Mouse (Mus musculus) CD4-positive, CD25-positive, alpha-beta regulatory T cell, adult 2 months (primary cell): ENCODE results near the gene Cnpy3.
A peak's percentile ranks its signal among the peaks of the same experiment; 100 is the strongest.
"Not testable (repeated sequence)": the region's sequence is repeated elsewhere in the genome, so short reads cannot be mapped to it uniquely, and the experiment has no call there.

Experiments used
- DNase-seq: peaks from one replicate; pipeline ENCODE4 v3.0.0-alpha.2; 2012; ENCODE audit warnings: low read depth, low spot score

Cnpy3 gene

DNA sequence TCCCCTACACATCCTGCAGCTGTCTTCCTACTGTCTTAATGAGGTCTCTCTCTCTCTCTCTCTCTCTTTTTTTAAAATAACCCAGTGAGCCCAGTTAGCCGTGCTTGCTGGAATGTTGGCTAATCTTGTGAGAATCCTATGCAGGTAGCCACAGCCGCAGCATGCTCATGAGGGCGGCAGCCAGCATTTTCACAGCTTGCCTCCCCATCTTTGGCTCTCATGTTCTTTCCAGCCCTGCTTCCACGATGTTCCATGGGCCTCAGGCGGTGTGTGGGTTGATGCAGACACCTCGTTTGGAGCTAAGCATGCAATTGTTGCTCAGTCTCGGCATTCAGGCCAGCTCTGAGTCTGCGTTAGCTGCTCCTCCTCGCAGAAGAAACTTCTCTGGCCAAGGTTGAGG, 12.9 kb upstream of the Cnpy3 start:
- DNase-seq = not testable (repeated sequence)

DNA sequence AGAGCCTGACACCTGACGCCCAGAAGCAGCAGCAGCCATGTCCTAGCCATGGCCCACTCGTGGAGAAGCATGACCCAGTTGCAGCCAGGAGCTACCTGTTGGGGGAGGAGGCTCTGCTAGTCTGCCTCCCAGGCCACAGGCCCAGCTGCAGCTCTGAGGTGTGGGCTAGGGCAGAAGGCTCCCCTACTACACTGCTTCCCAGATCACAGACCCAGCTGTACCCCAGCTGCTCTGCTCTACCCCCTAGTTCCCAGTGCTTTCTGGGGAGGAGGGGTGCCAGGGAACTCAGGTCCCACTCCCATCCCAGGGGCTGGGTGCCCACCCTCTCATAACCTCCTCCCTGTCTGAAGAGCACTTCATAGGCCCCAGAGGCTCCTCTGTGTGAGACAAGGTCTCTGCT, 11.5 kb upstream of the Cnpy3 start, which contains the start of gene Ptcra:
Gene Ptcra (minus strand): TSS at position 169 of the 400 bp plus-strand sequence.
- no peak for DNase-seq

DNA sequence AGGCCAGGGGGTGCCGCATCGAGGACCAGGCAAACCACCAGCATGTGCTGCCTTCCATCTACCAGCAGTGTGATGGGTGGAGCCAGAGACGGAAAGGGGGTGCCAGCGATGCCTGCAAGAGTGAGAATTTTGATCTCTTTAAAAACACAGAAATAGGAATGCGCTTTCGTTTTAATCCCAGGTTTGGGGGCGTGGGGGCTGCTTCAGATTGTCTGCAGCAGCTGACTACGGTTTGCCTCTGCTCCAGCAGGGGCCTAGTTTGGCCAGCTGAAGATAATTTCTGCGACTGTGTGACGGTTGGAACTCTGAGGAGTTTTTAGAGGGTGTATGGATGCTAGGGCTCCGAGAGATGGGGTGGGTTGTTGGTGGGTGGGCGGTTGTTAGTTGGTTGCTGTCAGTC, 6.7 kb upstream of the Cnpy3 start:
- DNase-seq = no peak

DNA sequence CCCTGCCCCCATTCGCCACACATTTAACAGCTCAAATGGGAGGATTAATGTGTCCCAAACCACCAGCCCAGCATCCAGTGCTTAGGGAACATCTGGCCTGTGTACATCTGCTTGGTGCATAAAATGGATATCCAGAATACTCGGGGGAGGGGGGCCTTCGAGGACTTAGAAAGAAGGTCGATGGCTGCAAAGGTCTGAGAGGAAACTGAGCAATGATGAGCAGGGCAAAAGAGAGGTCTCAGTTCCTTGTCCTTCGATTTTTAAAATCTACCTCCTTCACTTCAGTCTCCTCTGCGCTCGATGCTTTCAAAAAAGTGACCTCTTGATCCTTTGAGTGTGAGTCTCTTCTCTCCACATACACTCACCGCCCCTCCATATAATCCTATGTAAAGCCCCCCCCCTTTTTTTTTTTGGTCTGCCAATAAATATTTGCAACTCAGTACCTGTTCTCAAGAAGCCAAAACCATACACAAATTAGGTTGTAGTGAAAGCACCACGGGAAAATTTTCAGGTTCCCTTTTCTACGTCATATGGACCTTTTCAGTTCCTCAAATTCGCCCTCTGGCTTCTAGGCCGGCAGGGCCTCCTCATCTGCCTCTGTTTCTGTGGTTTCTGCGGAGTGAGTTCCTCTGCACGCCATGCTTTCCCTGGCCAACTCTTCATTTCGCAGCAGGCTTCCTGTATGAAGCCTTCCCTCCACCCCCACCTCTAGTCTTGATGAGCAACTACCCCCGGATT, 789 bp downstream of the Cnpy3 start:
- peak; percentile 12 for DNase-seq

DNA sequence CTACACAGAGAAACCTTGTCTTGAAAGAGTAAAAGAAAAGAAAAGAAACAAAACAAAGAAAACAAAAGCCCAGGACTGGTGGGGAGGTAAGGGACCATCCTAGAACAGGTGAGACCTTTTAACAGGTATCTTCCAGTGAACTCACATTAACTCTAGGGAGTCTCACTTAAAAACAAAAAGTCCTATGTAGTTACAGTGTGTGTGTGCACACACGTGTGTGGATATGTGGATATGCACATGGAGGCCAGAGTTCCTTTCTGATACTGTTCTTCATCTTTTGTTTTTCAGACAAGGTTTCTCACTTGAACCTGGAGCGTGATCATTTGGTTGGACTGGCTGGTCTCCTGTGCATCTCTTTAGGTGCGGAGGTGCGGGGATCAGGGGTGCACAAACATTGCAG, 1.4 kb downstream of the Cnpy3 start:
- no peak for DNase-seq

DNA sequence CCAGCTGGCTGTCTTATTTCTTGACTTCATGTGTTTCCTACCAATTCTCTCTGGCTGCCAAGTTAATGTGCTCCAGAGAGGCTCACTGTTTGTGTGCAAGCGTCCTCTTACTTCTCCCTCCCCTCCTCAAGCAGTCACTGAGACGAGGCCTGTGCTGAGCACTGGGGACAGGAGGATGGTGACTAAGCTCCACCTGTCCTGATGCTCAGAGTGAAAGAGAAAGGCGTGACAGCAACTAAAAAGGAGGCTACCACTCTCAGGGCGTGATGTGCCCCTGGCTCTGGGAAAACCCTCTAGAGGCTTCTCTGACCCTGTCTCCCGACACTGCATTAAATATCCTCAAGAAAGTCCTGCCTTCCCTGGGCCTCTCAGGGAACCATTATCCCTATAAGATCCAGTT, 2.7 kb downstream of the Cnpy3 start:
- no peak for DNase-seq

DNA sequence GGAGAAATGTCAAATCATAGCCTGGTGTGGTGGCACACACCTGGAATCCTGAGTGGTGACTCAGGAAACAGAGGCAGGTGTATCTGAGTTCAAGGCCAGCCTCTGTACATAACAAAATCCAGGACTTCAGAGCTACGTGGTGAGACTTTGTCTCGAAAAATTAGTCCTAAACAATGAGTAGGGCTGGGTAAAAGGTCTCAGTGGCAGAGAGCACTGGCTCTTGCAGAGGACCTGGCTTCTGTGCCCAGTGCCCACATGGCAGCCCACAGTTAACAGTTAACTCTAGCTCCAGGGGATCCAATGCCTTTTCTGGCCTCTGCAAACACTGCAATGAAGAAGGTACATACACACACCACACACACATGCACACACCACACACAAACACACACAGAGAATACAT, 4.2 kb downstream of the Cnpy3 start:
- no peak for DNase-seq

DNA sequence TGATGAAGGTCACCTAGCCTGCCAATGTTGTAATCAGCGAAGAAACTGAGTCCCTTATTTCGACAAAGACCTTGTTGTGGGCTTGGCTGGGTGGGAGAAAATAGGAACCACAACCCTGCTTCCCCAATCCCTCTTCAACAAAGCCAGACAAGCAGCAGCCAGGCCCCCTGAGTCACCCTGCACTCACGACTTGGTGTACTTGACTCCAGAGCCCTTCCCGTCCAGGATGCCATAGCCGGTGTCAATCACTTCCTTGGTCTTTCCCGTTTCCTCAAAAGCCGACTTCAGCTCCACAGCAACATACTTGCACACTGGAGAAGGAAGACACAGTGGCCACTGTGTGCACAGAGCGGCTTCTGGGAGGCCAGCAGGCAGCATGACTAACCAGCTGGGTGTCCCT, 4.8 kb downstream of the Cnpy3 start:
- DNase-seq = no peak

DNA sequence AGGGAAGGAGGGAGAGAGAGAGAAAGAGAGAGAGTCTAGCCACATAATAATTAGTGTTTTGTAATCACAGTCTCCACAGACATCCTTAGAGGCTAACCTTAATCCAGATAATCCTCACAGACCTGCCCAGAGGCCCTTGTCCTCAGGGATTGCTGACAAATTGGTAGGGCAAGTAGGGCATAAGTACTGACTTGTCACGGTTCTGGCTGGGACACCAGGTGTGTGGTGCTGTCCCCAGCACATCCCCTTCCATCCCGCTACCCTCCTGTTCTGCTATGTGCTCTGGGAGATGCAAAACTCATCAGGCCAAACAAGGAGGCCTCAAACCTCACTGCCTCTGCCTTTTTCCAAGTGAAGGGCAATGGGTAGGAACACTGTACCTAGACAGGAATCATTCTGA, 6.5 kb downstream of the Cnpy3 start:
- DNase-seq = no peak

DNA sequence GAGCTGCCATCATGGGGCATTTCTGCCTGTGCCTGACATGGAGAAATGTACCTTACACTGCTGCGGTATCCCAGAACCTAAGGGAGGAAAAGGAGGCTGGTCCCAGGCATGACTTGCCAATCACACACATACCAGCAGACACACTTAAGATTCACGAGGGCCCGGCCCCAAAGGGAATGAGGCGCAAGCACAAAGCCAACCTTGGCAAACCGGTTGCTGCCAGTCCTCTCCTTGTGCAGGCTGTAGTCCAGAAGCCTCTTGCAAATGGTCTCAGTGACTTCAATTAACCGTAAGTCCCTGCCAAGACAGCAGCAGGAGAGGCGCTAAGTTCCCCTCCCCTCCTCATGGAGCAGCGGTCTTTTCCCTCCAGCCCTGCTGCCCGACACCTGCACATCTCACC, 9.0 kb downstream of the Cnpy3 start:
- no peak for DNase-seq

DNA sequence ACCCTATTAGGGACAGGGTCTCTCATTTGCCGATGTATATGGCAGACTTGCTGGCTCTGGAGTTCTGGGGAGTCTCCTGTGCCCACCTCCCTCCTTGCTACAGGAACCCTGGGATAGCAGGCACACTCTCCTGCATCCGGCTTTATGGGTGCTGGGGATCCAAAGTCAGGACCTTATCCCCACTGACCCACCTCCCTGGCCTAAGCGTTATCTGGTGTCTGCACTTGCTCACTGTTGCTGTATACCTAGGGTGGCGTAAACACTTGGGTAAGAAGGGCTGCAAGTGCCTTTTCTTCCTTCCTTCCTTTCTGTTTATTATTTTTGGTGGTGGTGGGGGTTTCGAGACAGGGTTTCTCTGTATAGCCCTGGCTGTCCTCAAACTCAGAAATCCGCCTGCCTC, 10.7 kb downstream of the Cnpy3 start:
- no peak for DNase-seq

DNA sequence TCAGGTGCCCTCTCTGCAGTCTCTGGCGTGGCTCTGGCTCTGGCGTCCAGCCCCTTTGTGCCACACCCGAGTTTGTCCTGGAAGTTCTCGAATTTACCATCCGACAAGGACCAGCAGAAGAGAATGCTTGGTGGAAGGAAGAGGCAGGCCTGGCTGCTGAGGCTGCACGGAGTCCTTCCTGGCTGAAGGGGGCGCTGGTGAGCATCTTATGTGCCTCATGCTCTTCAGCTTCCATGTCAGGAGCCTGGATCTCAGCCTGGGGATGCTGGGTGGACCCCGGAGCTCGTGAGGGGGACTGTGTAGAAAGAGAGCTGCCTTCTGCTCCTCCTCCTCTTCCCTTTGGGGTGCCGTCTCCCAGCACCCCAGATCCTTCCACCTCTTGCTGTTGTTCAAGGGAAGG, 15.9 kb downstream of the Cnpy3 start:
- peak; percentile 71 for DNase-seq

DNA sequence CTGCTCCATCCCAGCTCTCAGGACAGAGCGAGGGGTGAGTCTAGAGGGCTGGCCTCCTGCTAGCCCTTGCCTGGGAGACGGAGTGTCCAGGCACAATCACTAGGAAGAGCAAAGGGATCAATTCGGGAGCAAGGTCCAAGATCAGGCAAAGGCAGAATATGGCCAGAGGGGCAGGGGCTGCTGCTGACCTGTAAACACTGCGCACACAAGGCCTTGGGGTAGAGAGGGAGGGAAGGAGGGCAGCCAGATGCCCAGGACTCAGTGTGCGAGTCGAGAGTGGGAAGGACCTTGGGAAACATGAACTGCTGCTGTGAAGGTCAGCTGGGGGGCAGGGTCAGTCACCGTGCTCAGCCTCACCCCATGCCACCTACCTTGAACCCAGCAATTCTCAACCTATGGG, 16.7 kb downstream of the Cnpy3 start:
- DNase-seq = no peak

DNA sequence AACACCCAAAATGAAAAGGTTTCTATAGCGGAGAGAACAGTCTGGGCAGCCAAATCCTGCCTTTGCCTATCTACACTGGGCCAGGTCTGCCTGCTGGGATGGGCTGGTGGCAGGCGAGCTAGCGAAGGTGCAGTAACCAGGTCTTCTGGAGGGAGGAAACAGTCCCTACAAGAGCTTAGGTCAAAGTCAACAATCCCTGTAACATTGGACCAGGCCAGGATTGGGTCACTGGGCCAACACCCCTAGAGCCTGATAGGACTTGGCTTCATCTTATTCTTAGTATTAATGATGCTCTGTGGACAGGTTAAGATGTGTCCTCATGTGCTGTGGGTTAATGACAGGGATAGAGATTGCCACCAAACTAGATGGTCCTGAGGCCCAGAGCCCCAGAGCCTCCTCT, 18.0 kb downstream of the Cnpy3 start:
- DNase-seq = no peak

DNA sequence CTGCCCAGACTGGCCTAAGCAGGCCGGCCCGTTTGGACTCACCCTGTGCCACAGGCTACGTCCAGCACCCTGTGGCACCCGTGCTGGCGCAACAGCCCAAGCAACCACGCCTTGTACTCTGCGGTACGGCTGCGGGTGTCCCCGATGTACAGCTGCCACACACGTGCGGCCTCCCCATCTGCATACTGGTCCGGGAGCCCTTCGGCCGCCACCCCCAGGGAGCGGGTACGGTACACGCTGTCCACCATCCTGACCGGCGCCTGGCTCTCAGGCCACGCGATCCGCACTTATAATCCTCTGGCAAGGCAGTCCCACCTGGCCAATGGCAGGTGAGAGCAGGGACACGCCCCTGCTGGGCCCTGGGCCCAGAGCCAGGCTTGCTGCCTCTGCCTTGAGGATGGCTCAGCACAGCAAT, 23.1 kb downstream of the Cnpy3 start, which contains the start of gene Gnmt:
Gene Gnmt (minus strand): TSS at position 265 of the 415 bp plus-strand sequence.
- no peak for DNase-seq

DNA sequence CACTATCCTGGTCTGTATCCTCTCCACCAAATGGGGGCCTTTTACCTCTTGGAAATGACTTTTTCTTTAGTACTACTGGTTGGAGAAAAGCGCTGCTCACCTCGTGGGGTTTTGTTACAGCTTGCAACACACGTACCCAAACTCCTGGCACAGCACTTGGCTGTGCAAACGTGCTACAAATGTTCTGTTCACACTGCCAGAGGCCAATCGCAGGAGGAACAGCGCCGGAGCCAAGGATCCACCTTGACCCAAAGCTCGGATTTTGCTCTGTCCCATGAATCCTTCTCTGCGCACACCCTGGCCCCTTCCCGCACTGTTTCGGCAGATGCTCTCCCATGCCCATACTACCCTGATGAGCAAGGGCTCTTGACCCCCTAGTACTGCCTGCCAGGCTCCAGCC, 23.5 kb downstream of the Cnpy3 start:
- DNase-seq = no peak

DNA sequence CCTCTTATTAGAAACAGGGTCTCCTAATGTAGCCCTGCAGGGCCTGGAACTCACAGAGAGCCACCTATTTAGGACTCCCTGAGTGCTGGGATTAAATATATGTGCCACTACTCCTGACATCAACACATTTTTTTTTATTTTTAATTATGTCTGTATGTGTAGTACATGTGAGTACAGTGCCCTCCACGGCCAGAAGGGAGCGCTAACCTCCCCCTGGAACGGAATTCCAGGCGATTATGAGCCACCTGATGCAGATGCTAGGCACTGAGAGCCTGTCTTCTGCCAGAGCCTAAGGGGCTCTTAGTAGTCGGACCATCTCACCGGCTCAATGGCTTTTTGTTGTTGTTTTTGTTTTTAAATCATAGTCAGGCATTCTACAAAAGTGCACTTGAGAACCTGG, 24.0 kb downstream of the Cnpy3 start:
- DNase-seq = no peak

DNA sequence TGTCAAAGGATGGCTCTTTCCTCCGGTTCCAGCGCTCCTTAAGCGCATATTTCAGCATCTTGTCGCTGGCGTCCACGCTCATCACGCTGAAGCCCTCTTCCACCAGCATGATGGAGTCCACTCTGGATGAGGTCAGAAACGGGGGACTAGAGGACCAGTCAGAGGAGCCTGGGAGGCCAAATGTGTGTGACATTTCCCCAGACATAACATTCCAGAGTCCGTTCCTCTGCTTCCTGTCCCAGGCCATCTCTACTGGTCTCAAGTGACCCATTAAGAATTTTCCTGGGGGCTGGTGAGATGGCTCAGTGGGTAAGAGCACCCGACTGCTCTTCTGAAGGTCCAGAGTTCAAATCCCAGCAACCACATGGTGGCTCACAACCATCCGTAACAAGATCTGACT, 24.7 kb downstream of the Cnpy3 start:
- no peak for DNase-seq

DNA sequence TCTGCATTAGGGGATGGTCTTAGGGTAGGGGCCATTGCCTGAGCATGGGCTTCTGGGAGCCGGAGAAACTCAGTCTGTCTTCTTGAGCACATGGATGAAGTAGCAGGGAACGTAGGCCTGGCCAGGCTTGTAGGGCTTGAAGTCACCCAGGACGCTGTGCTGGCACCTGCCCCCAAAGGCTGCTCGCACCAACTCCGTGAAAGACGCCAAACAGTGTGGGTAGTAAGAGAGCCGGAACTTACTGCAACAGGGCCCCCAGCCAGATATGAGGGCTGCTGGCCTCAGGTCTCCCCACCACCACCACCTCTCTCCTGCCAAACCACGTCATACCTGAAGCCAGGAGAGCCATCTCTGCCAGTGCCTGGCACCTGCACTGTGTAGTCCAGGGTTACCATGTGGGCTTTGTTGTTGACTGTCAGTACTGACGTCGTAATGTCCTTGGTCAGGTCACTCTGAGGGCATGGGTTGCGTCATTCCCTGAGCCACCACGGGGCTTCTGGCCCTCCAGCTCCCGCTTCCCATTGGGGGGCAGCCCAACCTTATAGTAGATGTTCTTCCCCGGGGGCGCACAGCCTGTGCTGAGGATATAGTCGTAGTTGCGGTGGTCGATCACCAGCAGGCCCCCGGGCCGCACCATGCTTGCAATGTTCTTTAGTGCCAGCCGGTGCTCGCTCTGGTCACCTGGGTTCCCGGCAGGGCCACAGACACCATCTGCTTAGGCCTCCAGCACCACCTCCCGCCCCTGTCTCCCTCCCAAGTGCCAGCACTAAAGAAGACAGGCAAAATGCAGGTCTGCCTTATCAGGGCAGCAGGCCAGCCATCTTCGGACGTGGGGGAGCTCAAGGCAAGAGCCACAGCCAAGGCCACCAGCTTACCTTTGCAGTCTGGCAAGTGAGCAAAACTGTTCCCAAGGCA, 26.0 kb downstream of the Cnpy3 start:
- DNase-seq = no peak

DNA sequence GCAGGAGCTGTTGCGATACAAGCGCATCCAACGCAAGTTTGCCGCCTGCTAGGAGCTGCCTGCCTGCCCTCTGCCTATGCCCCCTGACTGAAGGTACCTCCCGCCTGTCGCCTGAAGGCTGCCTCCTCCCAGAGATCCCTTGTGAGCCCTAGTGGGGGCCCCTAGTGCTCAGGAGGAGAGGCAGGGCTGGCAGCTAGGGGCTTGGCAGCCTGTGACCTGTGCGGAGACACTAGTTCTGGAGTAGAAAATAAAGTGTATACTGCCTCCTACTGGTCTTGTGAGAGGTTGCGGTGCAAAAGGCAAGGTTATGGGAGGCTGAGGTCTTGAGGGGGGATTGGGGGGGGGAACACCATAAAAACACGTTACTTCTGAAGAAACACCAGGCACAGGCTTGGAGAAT, 26.7 kb downstream of the Cnpy3 start:
- DNase-seq = peak; percentile 75

DNA sequence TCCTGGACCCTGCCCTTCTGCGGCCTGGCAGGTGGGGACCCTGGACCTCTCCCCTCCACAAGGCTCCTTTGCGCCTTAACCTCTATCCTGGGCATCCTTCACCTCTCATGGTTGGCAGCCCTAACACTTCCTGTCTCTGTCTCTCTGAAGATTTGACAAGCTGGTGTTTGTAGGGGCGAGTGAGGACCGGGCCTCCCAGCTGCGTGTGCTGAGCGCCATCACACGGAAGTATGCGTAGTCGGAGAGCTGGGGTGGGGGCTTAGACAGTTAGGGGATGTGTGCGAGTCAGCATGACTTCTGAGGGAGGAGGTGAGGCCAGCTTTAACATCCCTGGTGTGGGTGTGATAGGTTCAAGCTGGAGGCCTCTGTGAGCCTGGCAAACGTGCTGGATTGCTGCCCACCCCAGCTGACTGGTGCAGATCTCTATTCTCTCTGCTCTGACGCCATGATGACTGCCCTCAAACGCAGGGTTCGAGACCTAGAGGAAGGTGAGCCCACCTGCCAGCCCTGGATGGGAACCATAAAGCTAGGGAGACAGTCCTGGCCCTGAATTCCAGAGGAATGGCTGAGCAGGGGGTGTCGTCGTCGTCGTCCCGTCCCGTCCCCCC, 27.4 kb downstream of the Cnpy3 start:
- no peak for DNase-seq

DNA sequence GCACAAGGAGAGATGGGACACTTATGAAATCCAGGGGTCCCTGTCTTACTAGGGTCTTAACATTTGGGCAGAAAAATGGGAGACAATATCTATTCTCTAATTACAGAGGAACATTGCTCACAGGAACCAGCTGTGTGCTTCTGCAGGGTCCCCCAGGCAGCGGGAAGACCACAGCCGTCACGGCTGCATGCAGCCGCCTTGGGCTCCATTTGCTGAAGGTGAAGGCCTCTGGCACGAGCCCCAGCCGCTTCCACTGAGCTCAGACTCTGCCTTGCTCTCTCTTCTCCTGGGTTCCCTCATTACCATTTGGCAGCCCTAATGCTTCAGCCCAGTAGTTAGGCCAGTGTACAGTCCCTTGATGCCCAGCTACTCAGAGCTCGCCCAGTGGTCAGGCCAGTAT, 30.9 kb downstream of the Cnpy3 start:
- DNase-seq = no peak
